Mouse (Mus musculus): Measurements from ENCODE around the gene Mlh3.
"Not testable (repeated sequence)": the region's sequence is repeated elsewhere in the genome, so short reads cannot be mapped to it uniquely, and the experiment has no call there.

Gene Mlh3

GRCm38 (mm10) chr12:85270319-85270718 is at the start of gene Mlh3:
Gene Mlh3 (minus strand): TSS chr12:85270599.
- peak; percentile 93 to 97 for DNase-seq

- DNase-seq = peak; percentile 57 to 67
Measured at GRCm38 (mm10) chr12:85308651-85309050, 38.3 kb upstream of the Mlh3 start.

GRCm38 (mm10) chr12:85305247-85305892 is 35.0 kb upstream of the Mlh3 start:
- DNase-seq = peak; percentile 84 to 89

GRCm38 (mm10) chr12:85304725-85305124 is 34.3 kb upstream of the Mlh3 start:
- no peak for DNase-seq

- DNase-seq = no peak
Measured at GRCm38 (mm10) chr12:85303256-85303655, 32.9 kb upstream of the Mlh3 start.

- DNase-seq = no peak
Measured at GRCm38 (mm10) chr12:85298835-85299180, 28.4 kb upstream of the Mlh3 start.

- DNase-seq = no peak
Measured at GRCm38 (mm10) chr12:85298127-85298834, 27.9 kb upstream of the Mlh3 start.

- DNase-seq = no peak
Measured at GRCm38 (mm10) chr12:85297345-85297997, 27.1 kb upstream of the Mlh3 start.

- DNase-seq = no peak
Measured at GRCm38 (mm10) chr12:85296915-85297314, 26.5 kb upstream of the Mlh3 start.

GRCm38 (mm10) chr12:85295506-85295905 is 25.1 kb upstream of the Mlh3 start:
- no peak for DNase-seq

GRCm38 (mm10) chr12:85292906-85293305 is 22.5 kb upstream of the Mlh3 start:
- no peak for DNase-seq

GRCm38 (mm10) chr12:85292288-85292687 is 21.9 kb upstream of the Mlh3 start:
- no peak for DNase-seq

- DNase-seq = no peak
Measured at GRCm38 (mm10) chr12:85291541-85291940, 21.1 kb upstream of the Mlh3 start.

- no peak for DNase-seq
Measured at GRCm38 (mm10) chr12:85290633-85291032, 20.2 kb upstream of the Mlh3 start.

- DNase-seq = no peak
Measured at GRCm38 (mm10) chr12:85289157-85290000, 19.0 kb upstream of the Mlh3 start.

GRCm38 (mm10) chr12:85288486-85289156 is 18.2 kb upstream of the Mlh3 start, which contains the start of gene Zc2hc1c:
Gene Zc2hc1c (plus strand): TSS chr12:85288591.
- peak in 1 of 2 experiments; percentile 44 for DNase-seq

GRCm38 (mm10) chr12:85287809-85288485 is 17.5 kb upstream of the Mlh3 start, which contains the start of gene Acyp1:
Gene Acyp1 (minus strand): TSS chr12:85288438.
- DNase-seq = peak in 1 of 2 experiments; percentile 22

- DNase-seq = no peak
Measured at GRCm38 (mm10) chr12:85286941-85287340, 16.5 kb upstream of the Mlh3 start.

GRCm38 (mm10) chr12:85284996-85285395 is 14.6 kb upstream of the Mlh3 start:
- no peak for DNase-seq

GRCm38 (mm10) chr12:85284331-85284730 is 13.9 kb upstream of the Mlh3 start:
- no peak for DNase-seq

- not testable (repeated sequence) for DNase-seq
Measured at GRCm38 (mm10) chr12:85281756-85282155, 11.4 kb upstream of the Mlh3 start.
